Mouse (Mus musculus): Measurements from ENCODE around the gene Dab1.

Gene Dab1

DNA sequence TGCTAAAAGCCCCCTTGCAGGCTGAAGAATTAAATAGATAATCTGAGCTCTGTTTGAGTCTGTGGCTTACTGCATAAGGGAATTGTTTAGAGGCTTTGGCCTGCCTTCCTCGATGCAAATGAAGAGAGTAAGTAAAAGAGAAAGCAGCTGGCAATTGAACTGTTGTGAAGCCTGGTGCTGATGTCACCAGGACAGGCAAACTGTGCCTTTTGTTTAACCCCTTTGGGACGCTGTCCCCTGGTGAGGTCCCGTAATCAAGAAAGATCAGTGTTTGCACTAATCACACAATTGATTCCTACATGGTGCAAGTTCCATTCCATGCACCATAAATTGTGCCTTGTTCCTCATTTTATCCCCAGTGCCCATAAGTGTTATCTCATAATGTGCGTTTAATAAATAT is 80.6 kb downstream of the Dab1 start:
- DNase-seq (ENCODE audit: extremely low read depth, low read depth) = no peak

DNA sequence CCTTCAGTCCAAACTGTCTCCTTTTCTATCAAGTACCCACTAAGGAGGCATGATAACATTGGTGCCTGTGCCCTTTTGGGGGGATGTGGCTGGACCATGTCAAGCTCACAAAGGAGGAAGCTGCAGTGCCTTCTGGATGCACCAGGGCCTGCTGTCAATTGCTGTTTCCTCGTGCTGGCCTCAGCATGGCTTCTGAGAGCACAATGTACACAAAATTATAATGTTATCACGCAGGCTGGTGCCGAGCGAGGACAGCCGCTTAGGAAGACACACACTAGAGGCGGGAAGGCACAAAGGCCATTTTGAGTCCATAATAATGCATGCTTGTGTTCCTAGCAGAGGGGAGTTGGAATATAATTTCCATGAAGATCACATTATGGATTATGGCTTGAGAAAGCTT is 81.2 kb downstream of the Dab1 start:
- no peak for DNase-seq (ENCODE audit: extremely low read depth, low read depth)

DNA sequence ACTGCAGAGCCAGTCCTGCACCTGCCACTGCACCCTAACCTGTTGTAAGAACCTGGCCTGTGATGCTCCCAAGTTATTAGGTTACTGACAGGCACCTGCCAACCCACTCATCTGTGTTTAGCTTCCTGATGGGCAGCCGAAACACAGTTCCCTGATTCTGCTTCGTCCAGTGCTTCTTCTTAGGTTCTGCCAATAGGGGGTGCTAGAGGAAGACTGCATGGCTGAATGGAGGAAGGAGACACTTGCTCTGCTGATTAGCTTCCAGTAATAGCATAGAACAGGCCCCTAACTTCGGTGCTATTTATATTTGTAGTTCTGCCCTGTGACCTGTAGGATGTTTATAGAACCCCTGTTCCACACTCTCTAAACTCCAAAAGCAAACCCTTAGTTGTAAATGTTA is 83.0 kb downstream of the Dab1 start:
- DNase-seq (ENCODE audit: extremely low read depth, low read depth) = no peak

DNA sequence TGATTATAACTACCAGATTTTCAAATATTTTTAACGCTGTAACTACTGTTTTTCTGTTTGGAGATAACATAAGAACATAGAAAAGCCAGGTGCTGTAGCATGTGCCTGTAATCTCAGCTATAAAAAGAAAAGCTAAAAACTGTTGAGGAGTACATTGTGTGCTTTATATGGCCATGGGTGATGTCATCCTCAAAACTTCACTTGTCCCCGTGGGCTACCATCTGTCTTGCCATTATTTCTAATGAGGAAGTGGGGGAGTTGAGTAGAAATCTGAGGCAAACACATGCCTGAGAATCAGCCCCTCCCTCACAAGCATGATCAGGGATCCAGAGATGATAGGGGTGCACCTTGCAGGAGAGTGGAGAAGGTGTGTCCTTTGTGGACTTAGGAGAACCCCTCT is 85.3 kb downstream of the Dab1 start:
- no peak for DNase-seq (ENCODE audit: extremely low read depth, low read depth)

DNA sequence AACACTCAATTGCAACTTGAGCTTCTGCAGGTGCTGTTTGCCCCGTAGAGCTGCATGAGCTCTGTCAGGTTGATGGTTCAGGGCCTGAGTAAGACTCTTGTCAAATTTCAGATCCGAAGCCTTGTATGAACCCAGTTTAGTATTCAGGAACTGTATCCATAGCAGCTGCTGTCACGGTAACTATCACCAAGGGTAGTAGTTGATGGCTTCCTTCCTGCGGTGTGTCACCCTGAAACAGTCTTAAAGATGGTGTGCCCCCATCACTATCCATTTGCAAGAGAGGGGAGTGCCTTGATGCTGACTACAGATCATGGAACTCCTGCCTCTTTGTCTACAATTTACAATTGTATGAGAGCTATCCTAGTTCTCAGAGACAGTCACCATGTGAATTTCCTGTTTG is 87.3 kb downstream of the Dab1 start:
- DNase-seq (ENCODE audit: extremely low read depth, low read depth) = no peak

DNA sequence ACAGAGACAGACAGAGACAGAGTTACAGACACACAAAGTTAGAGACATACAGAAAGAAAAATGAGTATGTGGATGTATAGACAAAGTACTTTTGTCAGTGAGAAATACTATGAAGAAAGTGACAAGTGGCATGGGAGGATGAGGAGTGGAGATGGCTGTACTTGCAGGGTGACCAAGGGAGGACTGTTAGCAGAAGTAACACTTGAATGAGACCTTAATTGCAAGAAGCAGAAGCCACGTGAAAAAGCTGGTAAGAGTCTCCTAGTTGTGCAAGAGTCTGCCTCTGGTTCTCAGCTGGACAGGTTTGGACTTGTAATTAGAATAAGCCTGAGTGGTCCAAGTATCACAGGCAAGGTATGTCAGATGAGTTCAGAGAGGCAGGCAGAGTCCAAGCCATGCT is 88.0 kb downstream of the Dab1 start:
- DNase-seq (ENCODE audit: extremely low read depth, low read depth) = no peak

DNA sequence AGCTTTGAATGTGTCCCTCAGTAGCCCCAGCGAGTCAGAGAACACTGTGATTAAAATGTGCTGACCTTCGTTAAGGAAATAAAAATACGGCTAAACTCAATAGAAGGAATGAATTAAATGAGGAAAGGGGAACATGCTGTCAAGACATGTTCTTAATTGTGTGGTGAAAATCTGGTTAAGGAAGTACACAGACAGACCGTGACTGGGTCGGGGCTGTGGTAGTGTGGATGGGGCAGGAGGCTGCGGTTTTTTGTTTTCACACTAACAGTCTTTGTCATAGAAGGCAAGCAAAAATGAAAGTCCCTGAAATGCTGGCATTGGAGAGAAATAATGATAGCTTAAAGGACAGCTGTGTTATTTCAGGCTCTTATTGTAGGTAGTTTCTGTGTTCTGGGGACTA is 92.2 kb downstream of the Dab1 start:
- no peak for DNase-seq (ENCODE audit: extremely low read depth, low read depth)

DNA sequence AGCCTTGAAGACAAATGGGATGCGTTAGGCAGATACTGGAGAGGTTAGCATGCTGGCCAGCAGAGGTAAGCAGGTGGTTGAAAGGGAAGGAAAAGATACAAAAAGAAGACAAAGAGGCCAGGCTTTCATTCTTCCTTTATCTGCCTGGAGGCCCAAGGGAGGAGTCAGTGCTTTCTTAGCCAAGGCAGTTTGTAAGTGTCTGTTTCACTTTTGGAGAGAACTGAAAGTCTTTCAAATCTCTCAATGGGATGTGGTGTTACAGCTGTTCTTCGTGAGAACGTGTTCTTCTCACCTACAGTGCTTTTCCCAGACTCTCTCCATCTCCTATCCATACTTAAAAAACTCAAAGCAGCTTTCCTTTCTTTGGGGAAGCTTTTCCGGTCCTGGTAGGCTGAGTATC is 94.8 kb downstream of the Dab1 start:
- DNase-seq (ENCODE audit: extremely low read depth, low read depth) = no peak

DNA sequence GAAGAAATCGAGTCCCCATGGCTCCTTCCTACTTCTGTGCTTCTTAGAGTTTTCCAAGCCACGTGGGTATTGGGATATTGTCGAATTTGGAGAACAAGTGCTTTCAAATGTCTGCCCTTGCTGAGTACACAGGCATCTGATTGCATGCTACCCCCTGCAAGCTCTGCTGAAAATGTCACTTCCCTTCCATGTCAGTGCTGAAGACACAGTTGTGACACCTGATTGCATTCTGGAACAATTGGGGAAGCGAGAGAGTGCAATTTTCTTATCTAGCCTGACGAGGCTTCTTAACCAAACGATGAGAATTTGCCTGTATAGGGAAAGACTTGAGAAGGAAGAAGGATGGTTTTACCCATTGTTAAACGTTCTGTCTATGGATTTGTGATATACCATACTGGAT is 95.8 kb downstream of the Dab1 start:
- DNase-seq (ENCODE audit: extremely low read depth, low read depth) = no peak

DNA sequence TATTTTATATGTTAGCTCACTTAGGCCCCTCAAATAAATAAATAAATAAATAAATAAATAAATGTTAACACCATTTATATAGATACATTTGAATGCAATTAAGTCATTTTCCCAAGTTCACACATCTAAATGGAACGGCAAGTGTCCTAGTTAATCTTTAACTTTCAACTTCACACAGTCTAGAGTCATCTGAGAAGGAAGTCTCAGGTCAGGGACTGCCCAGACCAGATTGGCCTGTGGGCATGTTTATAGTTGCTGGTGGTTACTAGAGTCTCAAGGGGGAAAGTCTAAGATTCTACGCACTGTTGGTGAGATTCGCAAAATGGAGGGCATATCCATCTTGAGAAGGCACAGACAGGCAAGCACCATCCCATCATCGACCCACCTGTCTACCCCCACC is 96.4 kb downstream of the Dab1 start:
- DNase-seq (ENCODE audit: extremely low read depth, low read depth) = no peak

DNA sequence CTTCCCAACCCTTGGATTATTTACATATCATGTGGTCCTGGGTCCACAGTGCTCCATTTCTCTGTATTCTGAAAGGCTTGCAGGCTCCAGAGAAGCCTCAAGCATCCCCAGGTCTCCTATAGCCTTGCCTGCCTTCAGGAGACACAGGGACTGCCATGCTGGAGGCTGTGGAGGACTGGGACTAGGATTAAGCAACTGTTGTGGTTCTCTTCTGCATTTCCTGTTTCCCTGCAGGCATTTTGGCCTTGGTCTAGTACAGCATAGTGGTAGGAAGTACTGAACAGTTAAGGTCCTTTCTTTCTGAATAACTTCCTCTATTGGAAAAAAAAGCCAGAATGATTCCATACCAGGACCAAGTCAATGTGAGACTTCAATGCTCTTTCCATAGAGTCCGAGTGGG is 103.6 kb downstream of the Dab1 start:
- no peak for DNase-seq (ENCODE audit: extremely low read depth, low read depth)

DNA sequence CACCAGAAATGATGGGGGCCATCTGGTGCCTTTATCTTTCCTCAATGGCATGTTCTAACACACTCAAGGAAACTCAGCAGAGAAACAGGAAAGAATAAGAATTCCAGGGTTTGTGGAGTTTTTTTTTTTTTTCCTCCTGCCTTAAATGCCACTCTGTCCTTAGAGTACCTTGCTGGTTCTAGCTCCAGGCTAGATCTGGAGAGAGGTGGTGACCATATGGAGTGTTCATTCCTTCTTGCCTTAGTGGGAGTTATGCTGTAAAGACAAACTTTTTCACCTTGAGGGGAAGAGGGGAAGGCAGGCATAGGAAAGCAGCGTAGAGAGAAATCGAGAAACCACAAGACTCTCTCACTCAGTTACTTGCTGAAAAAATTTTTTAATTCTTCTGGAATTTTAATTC is 107.3 kb downstream of the Dab1 start:
- DNase-seq (ENCODE audit: extremely low read depth, low read depth) = no peak

DNA sequence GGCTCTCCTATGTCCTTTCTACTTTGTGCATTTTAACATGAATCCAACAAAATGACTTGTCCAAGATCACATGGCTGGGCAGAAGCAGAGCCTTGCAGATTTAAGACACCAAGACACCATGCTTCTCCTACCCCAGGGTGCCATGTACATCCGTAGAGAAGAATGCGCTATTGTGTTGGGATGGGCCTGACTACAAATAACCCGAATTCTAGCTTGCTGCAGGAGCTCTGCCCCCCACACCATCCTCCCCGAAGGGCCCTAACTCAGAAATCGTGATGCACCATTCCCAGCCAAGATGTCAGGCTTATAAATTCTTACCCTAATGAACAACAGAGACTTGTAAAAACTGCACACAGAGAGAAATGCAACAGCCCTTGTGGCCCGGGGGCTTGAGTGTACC is 118.0 kb downstream of the Dab1 start:
- DNase-seq (ENCODE audit: extremely low read depth, low read depth) = no peak

DNA sequence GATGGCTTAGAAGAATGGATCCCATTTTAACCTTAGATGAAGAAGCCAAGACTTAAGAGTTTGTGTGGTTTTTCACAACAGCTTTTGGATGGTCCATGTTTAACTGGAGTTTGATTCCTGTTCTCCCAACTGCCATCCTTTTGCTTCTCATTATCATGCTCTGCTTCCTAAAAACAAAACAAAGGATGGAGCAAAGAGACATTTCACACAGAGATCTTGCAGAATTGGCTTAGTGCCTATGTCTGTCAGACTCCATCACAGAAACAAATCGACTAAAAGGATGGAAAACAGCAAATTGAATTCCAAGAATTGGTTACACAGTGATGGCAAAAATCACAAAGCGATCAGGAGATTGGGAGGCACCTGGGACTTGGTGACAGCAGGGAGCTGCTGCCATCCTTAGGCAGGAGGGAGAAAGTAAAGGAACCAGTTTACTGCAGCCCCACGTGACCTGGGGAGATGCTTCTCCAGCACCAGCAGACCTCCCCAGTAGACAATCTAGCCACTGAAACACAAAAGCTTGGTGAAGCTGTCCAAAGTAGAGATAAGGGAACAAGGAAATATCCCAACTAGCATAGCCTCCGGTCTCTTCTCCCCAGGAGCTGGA is 132.2 kb downstream of the Dab1 start:
- no peak for DNase-seq (ENCODE audit: extremely low read depth, low read depth)

DNA sequence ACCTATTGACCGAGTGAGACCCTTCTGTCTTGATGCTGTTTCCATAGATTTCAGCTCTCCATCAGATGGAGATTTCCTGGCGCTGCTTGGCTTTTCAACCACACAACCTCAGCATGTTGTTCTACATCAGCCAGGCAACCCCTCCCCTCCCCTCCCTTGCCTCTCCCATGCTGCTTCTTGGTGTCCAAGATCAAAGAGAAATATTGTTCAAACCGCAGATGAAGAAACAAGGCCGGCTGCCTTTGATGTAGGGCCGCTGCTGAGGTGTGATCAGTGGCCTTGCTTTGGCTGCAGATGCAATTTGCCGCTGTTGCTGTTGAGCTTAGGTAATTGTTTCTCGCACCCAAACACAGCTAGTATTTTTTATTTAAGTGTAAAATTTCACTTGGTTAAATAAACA is 135.4 kb downstream of the Dab1 start:
- no peak for DNase-seq (ENCODE audit: extremely low read depth, low read depth)

DNA sequence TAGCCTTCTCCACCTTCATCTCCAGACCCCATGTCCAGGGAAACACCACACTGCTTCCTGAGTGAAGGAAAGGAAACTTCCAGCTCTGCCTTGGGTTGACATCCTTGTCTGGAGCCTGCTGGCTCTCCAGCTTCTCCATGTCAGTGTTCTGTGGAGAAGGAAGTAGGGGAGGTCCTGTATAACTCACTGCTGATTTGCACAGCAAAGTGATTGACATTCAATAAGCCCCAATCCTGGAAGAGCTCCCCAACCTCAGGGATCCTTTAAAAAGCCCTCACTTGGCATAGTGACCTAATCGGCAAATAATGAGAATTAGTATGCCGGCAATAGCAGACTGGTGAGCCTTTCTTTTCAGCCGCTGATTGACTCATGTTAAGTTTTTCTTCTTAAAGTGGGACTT is 138.1 kb downstream of the Dab1 start:
- DNase-seq (ENCODE audit: extremely low read depth, low read depth) = no peak

DNA sequence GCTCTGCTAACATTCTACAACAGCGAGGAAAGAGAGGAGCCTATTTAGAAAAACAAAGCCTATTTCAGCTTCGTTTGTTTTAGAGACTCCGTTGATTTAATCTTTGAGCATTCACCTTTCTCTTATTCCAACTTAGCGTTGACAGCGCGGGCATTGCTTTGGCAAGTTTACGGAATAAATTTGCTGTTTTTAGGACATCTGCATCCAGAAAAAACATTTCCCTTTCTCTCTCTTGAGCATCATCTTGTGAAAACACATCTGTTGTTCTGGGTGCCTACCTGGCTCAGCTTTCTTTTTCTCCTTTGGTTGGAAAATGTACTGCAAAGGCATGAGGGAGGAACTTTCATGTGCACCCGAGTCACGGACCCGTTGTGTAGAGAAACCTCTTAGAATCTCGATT is 143.3 kb downstream of the Dab1 start:
- no peak for DNase-seq (ENCODE audit: extremely low read depth, low read depth)

DNA sequence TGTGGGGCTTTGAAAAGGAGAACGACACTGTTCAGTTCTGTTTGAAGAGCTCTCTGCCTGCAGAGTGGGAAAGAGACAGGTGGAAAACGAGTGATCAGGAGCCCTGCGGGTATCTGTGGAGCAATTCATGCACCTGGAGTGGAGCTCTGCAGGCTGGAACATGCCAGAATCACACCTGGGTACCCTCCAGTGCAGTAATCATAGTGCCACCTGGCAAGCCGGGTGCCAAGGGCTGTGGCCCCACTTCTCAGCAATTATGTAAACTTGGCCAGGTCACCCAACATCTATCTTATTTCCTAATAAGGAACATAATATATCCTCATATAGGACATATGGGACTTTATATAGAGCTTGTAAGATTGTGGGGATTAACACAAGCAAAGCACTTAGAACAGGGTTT is 156.6 kb downstream of the Dab1 start:
- no peak for DNase-seq (ENCODE audit: extremely low read depth, low read depth)

DNA sequence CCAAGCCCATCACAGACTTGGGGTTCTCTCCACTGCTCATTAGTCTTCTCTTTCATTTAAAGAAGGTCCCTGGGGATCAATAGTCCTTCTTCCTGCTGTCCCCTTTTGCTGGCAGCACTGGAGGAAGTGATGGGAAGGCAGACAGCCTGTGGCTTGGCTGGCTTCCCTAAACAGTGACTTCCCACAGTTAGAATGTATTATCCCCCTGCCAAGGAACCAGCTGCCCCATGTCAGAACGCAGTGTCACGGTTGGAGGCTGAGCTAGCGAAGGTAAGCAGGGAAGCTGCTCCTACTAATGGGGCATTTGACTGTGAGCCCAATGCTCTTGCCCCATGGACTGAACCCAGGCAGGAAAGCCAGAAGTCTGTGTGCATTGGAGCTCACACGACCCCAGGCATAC is 162.2 kb downstream of the Dab1 start:
- DNase-seq (ENCODE audit: extremely low read depth, low read depth) = no peak

DNA sequence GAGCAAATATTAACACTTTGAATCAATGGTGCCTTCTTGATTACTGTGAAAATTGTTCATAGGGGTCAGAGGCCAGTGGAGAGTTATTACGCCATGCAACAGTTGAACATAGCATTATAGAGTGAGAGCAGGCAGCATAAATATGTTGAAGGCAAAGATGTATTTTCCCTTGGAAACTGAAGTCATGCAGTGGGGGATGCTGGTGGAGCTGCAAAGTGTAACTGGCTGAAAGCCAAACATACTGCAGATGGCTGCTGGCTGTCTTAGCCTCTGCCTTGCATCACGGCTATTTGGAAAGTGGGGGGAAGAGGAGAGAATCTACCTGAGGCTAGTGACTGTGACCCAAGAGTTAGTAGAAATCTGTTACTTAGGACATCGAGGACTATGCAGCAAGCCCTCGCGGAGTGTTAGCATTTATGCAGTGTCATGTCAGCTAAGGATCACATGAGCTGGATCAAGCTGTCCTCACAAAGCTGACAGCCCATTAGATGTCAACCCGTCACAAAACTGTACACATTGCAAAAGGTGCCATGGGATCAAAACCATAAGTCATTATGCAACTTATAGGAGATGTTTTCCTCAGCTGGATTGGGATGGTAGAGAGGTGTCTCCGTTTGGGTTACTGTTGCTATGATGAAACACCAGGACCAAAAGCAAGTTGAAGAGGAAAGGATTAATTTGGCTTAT is 164.5 kb downstream of the Dab1 start:
- DNase-seq (ENCODE audit: extremely low read depth, low read depth) = no peak

DNA sequence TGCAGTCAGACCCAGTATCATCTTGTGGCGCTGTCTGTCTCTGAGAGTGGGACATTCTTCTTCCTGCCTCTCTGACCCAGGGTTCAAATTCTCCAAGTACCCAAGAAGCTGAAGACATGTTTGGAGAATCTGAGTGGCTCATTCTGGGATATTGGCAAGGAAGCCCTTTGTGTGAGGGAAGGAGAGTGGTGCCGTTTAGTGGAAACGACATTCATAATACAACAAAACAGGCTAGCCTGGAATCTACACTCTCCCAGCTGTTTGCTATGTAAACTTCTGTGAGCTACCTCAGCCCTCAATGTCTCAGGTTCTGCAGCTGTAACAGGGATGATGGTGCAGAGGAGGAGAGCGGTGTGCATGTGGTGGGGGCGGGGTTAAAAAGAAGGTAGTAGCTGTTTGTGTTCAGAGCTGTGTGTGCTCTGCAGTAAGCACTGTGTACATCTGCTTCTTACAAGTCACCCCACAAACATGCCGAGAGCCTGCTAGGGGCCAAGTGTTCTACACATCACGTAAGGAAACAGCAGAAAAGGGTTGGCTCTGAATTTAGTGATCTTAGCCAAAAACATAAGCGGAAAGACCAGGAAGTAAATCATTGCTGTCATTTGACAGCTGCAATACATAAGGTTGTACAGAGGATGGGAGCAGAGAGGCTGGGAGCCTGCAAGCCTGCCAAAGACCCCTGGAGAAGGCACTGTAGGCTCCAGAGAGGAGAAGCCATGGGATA is 174.6 kb downstream of the Dab1 start:
- no peak for DNase-seq (ENCODE audit: extremely low read depth, low read depth)

DNA sequence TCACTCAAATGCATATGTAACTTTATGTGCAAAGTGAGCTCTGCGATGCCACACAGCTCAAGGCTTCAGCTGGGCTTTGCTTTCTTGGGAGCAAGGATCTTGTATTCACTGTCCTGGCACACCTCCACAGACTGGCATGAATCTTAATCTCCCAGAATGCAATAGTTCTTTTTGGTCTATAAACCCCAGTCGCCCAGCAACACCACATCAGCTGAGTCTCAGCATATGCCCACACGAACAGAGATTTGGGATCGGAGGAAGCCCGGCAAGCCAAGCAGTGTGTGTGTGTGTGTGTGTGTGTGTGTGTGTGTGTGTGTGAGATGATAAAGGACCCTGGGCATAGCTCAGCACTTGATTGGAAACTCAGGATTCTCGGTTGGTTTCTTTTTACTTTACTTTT is 177.3 kb downstream of the Dab1 start:
- no peak for DNase-seq (ENCODE audit: extremely low read depth, low read depth)

DNA sequence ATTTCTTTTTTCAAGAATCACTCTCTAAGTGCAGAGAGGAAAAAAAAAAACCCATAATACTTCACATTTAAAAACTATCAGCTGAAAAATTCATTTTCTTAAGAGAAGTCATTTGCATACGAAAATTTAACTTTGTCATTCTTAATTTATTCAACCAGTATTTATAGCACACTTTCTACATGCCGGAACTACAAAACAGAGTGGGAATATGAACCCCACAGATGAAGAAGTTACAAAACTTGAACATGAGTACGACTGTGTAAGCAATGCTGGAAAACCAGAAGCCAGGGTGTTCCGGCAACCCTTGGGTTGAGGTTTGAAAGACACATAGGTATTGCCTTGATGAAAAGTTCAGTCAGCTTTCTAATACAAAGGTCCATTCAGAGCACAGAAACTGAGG is 183.3 kb downstream of the Dab1 start:
- no peak for DNase-seq (ENCODE audit: extremely low read depth, low read depth)
